Mouse (Mus musculus) thymus, adult 2 months (tissue): ENCODE results near the gene Pip5kl1. TPM values are rescaled to one million over a fixed set of nuclear protein-coding genes. Genes with fewer than 3 reads are reported as not detected.

Experiments used
- DNase-seq: peaks from one replicate; pipeline ENCODE4 v3.0.0; 2021
- H3K27ac ChIP-seq: fragments of 200-500 bp; 2 replicates; pipeline ENCODE4 v1.5.1; 2012; ENCODE audit warnings: low read length, control low read depth; ENCODE audit not compliant: control insufficient read depth, insufficient read depth
- H3K27me3 ChIP-seq: fragments of 200-500 bp; 2 replicates; pipeline ENCODE4 v1.6.1; 2012; ENCODE audit warnings: mild to moderate bottlenecking, low read length, moderate library complexity, mixed read lengths; ENCODE audit not compliant: control insufficient read depth, insufficient read depth
- H3K36me3 ChIP-seq: fragments of 200-500 bp; 2 replicates; pipeline ENCODE4 v1.6.1; 2012; ENCODE audit warnings: mild to moderate bottlenecking, low read length, moderate library complexity; ENCODE audit not compliant: control insufficient read depth, insufficient read depth
- H3K4me1 ChIP-seq: fragments of 200-500 bp; replicated peaks from 2 replicates; pipeline ENCODE4 v1.6.1; 2012; ENCODE audit warnings: low read length; ENCODE audit not compliant: control insufficient read depth, insufficient read depth
- H3K4me3 ChIP-seq: fragments of 200-500 bp; 2 replicates; pipeline ENCODE4 v1.5.1; 2012; ENCODE audit warnings: mild to moderate bottlenecking, low read length, control low read depth, moderate library complexity; ENCODE audit not compliant: control insufficient read depth, insufficient read depth
- CTCF ChIP-seq: fragments of 200-500 bp; IDR thresholded peaks from 2 replicates; pipeline ENCODE4 v1.5.1; 2012; ENCODE audit warnings: mild to moderate bottlenecking, control low read depth, low read length, moderate library complexity, borderline replicate concordance; ENCODE audit not compliant: control insufficient read depth, poor library complexity, insufficient read depth; ENCODE audit errors: extremely low read depth
- POLR2A ChIP-seq: fragments of 200-500 bp; IDR thresholded peaks from 2 replicates; pipeline ENCODE4 v1.6.1; 2012; ENCODE audit warnings: mild to moderate bottlenecking, low read length, control low read depth, moderate library complexity; ENCODE audit not compliant: control insufficient read depth, poor library complexity, insufficient read depth; ENCODE audit errors: extremely low read depth
- WGBS: fragments of 180-500 bp; shearing (Covaris S2); methylation state at CpG from one replicate; pipeline ENCODE4 v1.1.7; 2018; 5-methylcytosine and 5-hydroxymethylcytosine counted together
- polyA plus RNA-seq: library from polyadenylated mRNA; depleted of rRNA; stranded (reverse); fragments of >200 nt; gene quantifications from 2 replicates; pipeline ENCODE4 v1.2.3, GENCODE M21; 2012

The Pip5kl1 gene
- polyA plus RNA-seq, 1 experiment: 0.92 TPM

DNA sequence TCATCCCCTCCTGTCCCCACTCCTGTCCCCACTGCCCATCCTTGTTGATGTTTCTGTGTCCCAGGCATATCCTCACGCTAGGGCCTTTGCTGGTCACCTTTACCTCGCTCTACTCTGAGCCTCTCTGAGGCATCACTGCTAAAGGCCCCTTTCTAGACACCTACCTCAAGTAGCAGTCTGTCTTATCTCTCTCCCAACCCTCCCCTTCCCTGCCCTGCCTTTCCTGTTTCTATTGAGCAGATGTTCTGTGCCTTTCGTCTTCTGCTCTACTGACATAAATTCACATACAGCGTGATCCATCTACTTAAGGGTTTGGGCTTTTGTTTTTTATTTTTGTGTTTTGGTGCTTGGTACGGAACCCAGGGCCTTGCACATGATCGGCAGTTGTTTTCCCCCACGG lies 18.6 kb upstream of the Pip5kl1 start:
- no peaks in the 10 kb centered on the region for H3K27me3 ChIP-seq
- TF ChIP-seq CTCF: no peak
- TF ChIP-seq POLR2A: no peak
- no peaks in the 10 kb centered on the region for H3K36me3 ChIP-seq
- H3K4me1 ChIP-seq: peaks cover 49% of the 10 kb centered on the region
- peak; percentile 44 for DNase-seq
- WGBS: 26% methylated on average over 7 of the region's 7 CpGs
- H3K4me3 ChIP-seq: no peak overlapping the region
- H3K27ac ChIP-seq: peak overlapping the region; percentile 70

DNA sequence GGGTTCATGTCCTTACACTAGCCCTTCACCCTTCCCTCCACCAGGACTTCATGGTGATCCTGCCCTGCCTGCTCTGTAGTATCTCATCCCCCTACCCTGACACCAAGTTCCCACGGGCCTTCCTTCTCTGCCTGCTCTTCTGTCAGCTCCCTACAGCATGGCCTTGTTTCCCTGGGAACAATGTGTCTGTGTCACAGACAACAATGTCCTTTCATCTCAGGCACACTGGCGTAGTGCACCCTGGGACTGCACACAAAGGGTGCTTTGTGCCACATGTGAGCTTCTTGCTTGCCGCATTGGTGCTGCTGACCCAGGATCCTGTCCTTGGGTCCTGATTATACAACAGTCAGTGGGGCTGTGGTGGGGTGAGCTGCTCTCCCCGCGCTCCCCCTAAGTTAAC lies 15.0 kb upstream of the Pip5kl1 start:
- Histone ChIP-seq H3K27ac (no peak overlapping the region), H3K4me1 (peaks cover 34% of the 10 kb centered on the region), H3K36me3 (peaks cover 6% of the 10 kb centered on the region; the same call in 1 of the 2 replicates), H3K27me3 (no peaks in the 10 kb centered on the region), H3K4me3 (no peak overlapping the region)
- WGBS: 95% methylated on average over 5 of the region's 5 CpGs
- no peak for DNase-seq
- no peak for TF ChIP-seq CTCF
- no peak for TF ChIP-seq POLR2A

DNA sequence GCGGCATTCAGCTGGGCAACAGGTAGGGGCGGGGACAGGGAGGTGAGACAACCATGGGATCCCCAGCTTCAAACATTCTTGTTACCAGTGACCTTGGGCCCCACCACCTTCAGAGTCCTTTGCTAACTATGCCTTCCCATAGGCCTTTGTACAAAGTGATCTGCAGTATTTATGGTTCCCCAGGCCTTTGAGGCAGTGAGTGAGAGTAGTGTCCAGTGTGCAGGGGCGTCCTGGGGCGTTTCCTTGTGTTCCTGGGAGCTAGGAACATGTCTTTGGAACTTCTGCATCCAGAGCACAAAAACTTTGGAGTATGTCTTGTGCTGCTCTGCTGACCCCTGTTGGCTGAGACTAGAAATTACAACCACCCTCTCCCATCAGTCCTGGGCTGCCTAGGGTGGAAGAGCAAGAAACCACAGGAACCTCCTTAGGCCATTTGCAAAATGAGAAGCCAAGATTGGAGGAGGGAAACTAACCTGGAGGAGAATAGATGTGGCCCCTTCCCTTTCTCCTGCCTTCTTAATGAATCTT lies 8.0 kb upstream of the Pip5kl1 start:
- Histone ChIP-seq H3K4me1 (peaks cover 5% of the 10 kb centered on the region), H3K27ac (no peak overlapping the region), H3K4me3 (no peak overlapping the region), H3K27me3 (no peaks in the 10 kb centered on the region), H3K36me3 (peaks cover 15% of the 10 kb centered on the region; the same call in 1 of the 2 replicates)
- TF ChIP-seq CTCF (peak; percentile 51; the same call in 1 of the 2 replicates), POLR2A (no peak)
- WGBS: 47% methylated on average over 4 of the region's 4 CpGs
- DNase-seq: peak; percentile 75

DNA sequence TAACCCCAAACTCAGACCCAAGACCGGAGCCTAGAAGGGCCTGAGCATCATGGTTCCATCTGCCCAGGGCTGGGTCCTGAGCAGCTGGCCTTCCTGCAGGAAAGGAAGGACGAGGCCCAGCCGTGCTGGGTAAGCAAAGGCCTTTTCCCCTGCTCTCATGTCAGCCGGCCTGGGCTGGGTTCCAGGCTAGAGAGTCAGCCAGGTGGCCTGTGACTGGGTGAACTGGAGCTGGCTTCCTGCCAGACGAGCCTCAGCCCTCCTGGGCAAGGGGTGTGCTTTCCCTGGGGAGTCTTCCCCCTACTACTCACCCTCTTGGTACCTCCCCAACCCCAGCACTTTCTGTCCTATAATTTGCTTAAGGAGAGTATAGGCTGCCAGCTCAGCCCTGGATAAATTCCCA lies 6.4 kb upstream of the Pip5kl1 start:
- Histone ChIP-seq H3K27me3 (no peaks in the 10 kb centered on the region), H3K36me3 (peaks cover 15% of the 10 kb centered on the region; the same call in 1 of the 2 replicates), H3K4me1 (peaks cover 12% of the 10 kb centered on the region), H3K27ac (no peak overlapping the region), H3K4me3 (no peak overlapping the region)
- TF ChIP-seq CTCF (no peak), POLR2A (no peak)
- no peak for DNase-seq
- WGBS: 62% methylated on average over 5 of the region's 5 CpGs

DNA sequence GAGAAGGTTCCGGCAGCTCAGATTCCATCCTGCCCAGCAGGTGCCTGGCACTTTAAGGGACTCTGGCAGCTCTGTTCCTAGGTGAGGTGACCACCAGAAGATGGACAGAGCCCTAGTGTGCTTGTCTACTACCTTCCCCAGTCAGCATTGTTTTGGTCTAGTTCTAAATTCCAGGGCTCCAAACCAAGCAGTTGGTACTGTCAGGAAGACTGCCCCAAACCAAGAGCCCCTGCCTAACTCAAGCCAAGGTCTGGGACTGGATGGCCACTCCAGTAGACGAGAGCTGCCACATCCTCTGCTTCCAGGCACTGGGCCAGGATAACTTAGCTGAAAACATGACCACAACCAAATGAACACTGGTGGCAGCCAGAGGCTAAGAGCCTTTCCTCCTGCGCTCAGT lies 5.7 kb upstream of the Pip5kl1 start:
- no peak for DNase-seq
- Histone ChIP-seq H3K27ac (no peak overlapping the region), H3K4me3 (no peak overlapping the region), H3K4me1 (peaks cover 12% of the 10 kb centered on the region), H3K36me3 (peaks cover 15% of the 10 kb centered on the region; the same call in 1 of the 2 replicates), H3K27me3 (no peaks in the 10 kb centered on the region)
- TF ChIP-seq POLR2A: no peak
- TF ChIP-seq CTCF: no peak
- 94% methylated on average over 3 of the region's 3 CpGs for WGBS

DNA sequence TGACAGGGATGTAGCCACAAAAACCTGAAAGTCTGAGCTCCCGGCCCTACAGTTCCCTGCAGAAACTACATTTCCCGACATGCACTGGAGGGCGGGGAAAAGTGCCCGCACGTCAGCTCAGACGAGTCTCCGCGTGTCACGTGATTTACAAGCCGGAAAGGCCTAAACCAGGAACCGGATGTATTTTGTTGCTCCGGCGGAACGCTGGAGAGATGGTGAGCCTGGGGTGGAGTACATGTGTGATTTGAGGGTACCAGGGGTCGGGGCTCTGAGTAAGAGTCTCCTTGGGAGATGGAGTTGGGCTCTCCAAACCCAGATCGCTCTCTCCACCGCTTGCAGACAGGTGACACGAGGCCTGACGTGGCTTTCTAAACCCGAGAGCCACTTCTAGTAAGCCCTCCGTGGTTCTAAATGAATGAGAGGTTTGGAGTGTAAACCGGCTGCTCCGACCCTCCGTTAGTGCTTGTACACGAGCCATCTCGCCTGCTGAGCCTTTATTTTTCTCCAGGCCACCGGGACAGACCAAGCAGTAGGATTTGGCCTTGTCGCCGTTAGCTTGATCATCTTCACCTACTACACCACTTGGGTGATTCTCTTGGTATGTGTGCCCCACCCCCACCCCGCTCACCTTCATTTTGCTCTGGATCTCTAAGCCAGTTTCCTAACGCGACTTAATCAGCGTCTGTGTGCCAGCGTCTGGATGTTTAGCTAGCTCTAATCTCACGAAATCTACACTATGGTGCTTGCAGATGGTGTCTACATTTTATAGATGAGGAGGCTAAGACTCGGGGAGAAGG lies 3.7 kb upstream of the Pip5kl1 start, which contains the start of gene Dpm2:
Dpm2 (plus strand) TSS at position 161 of the 797 bp plus-strand sequence.
- under 1% methylated on average over 36 of the region's 36 CpGs for WGBS
- Histone ChIP-seq H3K27me3 (no peaks in the 10 kb centered on the region), H3K36me3 (0 out of 2 replicates have a peak, but pooled peaks cover 7% of the 10 kb centered on the region), H3K4me3 (peak within 1 kb of the TSS; percentile 94), H3K27ac (peak within 1 kb of the TSS; percentile 33; the same call in 1 of the 2 replicates), H3K4me1 (peaks cover 16% of the 10 kb centered on the region)
- TF ChIP-seq POLR2A (peak; percentile 76), CTCF (no peak)
- DNase-seq: peak; percentile 92
